Mouse (Mus musculus): ENCODE results near the gene Hist1h4c. TPM values are rescaled to one million over a fixed set of nuclear protein-coding genes. Genes with fewer than 3 reads are reported as not detected.
A peak's percentile ranks its signal among the peaks of the same experiment; 100 is the strongest.
"Not testable (repeated sequence)": the region's sequence is repeated elsewhere in the genome, so short reads cannot be mapped to it uniquely, and the experiment has no call there.

The Hist1h4c gene
- polyA plus RNA-seq, 1 experiment from 2014 or later, result 9.0 TPM

DNA sequence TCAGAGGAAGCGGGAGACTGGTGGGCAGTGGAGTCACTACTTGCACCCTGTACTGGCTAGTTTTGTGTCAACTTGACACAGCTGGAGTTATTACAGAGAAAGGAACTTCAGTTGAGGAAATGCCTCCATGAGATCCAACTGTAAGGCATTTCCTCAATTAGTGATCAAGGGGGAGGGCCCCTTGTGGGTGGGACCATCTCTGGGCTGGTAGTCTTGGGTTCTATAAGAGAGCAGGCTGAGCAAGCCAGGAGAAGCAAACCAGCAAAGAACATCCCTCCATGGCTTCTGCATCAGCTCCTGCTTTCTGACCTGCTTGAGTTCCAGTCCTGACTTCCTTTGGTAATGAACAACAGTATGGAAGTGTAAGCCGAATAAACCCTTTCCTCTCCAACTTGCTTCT, 4.5 kb upstream of the Hist1h4c start:
- H3K4me3 ChIP-seq; H3K4me2 ChIP-seq; H3K27ac ChIP-seq; ATAC-seq (ENCODE audit: insufficient number of reproducible peaks, insufficient read depth, low FRiP score, low TSS enrichment, low read depth); H3K9me3 ChIP-seq; H3K27me3 ChIP-seq; H3K36me3 ChIP-seq; H3K9ac ChIP-seq; H3K4me1 ChIP-seq: not testable (repeated sequence)
- WGBS, result 82% methylated on average over 2 of the region's 2 CpGs

DNA sequence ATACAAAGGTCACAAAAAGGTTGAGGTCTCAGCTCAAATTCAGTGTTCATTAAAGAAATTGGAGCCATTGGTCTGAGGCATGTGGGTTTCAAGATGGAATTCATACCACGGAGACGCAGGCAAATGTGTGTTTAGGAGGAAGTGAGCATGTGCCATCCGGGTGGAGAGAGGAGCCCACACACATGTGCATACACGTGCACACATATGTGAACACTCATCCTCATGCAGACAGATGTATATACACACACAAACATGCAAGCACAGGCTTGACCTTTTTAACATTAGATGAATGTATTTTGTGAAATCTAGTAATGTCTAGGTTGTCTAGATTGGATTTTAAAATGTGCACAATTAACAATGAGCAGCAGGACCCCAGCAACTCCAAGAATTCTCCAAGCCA, 4.0 kb upstream of the Hist1h4c start:
- H3K4me2 ChIP-seq, result no peak overlapping the region
- H3K36me3 ChIP-seq, result no peaks in the 10 kb centered on the region
- H3K9me3 ChIP-seq, result no peaks in the 10 kb centered on the region
- H3K9ac ChIP-seq, result no peak overlapping the region
- no peak overlapping the region for H3K4me3 ChIP-seq
- ATAC-seq (ENCODE audit: insufficient number of reproducible peaks, insufficient read depth, low FRiP score, low TSS enrichment, low read depth), result no peak
- WGBS, result 59% methylated on average over 4 of the region's 4 CpGs
- H3K27ac ChIP-seq, result no peak overlapping the region
- peaks cover 7% of the 10 kb centered on the region; the same call in 1 of the 2 replicates for H3K4me1 ChIP-seq
- H3K27me3 ChIP-seq, result no peaks in the 10 kb centered on the region

DNA sequence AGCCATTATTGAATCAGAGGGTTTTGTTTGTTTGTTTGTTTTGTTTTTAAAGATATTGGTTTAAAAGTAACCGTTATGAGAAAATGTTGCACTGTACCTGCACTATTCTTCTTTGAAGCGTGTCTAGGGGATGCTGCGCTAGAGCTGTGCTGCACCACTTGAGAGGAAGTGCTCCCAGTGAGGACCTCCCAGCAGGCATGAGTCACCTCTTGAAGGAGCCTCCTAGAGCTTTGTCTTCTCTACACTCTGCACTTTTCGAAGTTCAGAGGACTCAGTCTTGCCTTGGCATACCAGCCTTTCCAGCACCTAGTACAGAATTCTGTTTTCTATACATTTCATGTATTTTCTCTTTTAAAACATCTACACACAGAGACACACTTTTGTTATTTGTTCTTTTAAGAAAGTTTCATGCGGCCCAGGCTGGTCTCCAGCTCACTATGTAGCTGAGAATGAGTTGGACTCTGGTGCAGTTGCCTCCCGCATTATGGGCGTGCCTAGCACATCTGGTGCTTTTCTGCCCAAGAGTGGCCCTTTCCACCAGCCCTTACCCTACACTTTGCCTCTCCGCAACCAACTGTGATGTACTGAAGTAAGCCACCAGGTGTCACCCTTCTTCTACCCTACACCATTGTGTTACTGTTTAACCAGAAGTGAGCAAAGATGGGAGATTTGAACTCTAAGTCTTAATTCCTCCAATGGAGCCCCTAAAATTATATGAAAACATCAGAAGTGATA, 2.7 kb upstream of the Hist1h4c start:
- Histone ChIP-seq H3K9me3 (no peaks in the 10 kb centered on the region), H3K36me3 (no peaks in the 10 kb centered on the region), H3K9ac (0 out of 2 replicates have a peak overlapping the region, but pooled peaks have one; percentile 17), H3K27me3 (no peaks in the 10 kb centered on the region), H3K27ac (no peak overlapping the region), H3K4me1 (peaks cover 7% of the 10 kb centered on the region; the same call in 1 of the 2 replicates), H3K4me2 (no peak overlapping the region), H3K4me3 (no peak overlapping the region)
- 0 out of 2 replicates have a peak, but pooled peaks have one; percentile 64 for ATAC-seq (ENCODE audit: insufficient number of reproducible peaks, insufficient read depth, low FRiP score, low TSS enrichment, low read depth)
- WGBS, result 30% methylated on average over 8 of the region's 8 CpGs

DNA sequence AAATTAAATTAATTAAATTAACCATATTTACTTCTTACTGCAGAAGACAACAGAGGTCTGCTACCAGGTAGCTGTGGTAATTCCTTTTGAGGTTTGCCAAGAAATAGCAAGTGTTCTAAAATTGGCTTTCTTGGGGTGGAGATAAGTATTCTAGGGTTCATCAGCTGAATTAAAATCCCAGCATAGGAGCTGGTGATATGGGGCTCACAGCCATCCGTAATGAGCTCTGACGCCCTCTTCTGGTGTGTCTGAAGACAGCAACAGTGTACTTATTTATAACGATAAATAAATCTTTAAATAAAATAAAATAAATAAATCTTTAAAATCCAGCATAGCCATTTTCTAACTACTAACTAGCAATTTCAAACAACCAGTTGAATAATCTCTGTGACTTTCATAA, 1.5 kb upstream of the Hist1h4c start:
- no peak for ATAC-seq (ENCODE audit: insufficient number of reproducible peaks, insufficient read depth, low FRiP score, low TSS enrichment, low read depth)
- Histone ChIP-seq H3K4me2 (no peak overlapping the region), H3K9ac (no peak overlapping the region), H3K4me3 (no peak overlapping the region), H3K27me3 (no peaks in the 10 kb centered on the region), H3K9me3 (no peaks in the 10 kb centered on the region), H3K36me3 (no peaks in the 10 kb centered on the region), H3K4me1 (peaks cover 7% of the 10 kb centered on the region; the same call in 1 of the 2 replicates), H3K27ac (no peak overlapping the region)
- 65% methylated on average over 3 of the region's 3 CpGs for WGBS

DNA sequence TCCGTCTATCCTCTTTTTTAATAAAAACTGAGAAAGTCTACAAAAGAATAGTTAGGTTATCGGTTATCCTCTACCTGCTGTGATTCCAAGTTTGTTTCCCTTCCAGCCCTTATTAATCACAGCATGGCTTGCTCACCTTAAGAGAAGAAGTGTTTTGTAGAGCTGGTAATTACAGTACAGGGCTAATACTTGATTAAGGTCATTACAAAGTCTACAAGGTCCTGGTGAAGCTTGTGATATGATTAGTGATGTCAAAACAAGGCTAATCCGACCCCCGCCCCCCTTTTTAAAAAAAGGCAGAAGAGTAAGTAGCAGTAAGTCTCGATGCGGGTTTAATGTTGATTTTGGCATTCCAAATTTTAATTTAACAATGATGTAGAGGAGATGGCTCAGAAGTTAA, 742 bp upstream of the Hist1h4c start:
- WGBS, result 51% methylated on average over 6 of the region's 6 CpGs
- Histone ChIP-seq H3K9ac (0 out of 2 replicates have a peak overlapping the region, but pooled peaks have one; percentile 1), H3K9me3 (no peaks in the 10 kb centered on the region), H3K36me3 (no peaks in the 10 kb centered on the region), H3K27me3 (no peaks in the 10 kb centered on the region), H3K4me1 (peaks cover 7% of the 10 kb centered on the region; the same call in 1 of the 2 replicates), H3K4me2 (peak overlapping the region; percentile 71), H3K27ac (peak overlapping the region; percentile 89), H3K4me3 (no peak overlapping the region)
- no peak for ATAC-seq (ENCODE audit: insufficient number of reproducible peaks, insufficient read depth, low FRiP score, low TSS enrichment, low read depth)

DNA sequence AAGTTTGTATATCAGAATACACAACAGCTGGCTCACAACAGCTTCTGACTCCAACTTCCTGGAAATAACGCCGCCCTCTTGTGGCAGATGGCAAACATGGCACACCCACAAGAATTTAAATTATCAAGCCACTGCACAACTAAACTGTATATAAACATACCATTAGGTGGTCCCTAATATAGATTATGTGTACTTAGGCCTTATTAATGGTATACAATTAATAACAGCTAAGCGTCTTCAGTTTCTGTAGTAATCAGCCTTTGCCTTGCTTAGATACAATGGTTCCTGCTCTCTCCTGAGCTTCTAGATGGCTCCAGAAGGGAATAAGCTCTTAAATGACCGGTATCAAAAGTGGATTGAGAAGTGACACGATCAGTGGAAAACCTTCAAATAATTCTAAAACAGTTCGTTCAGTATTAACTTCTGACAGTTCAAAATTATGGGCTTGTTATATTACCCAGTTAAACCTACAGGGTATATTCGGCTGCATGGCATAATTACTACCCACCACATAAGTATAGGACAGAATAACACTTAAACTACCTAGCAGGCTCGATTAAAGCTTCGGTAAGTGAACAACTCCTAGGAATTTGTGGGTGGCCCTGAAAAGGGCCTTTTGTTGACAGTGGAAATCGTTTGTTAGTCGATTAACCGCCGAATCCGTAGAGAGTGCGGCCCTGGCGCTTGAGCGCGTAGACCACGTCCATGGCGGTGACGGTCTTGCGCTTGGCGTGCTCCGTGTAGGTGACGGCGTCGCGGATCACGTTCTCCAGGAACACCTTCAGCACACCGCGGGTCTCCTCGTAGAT, 559 bp downstream of the Hist1h4c start:
- Histone ChIP-seq H3K4me3 (peak overlapping the region; percentile 48), H3K9me3 (no peaks in the 10 kb centered on the region), H3K4me1 (peaks cover 7% of the 10 kb centered on the region; the same call in 1 of the 2 replicates), H3K27ac (peak overlapping the region; percentile 93), H3K36me3 (no peaks in the 10 kb centered on the region), H3K4me2 (peak overlapping the region; percentile 71), H3K9ac (peak overlapping the region; percentile 71), H3K27me3 (no peaks in the 10 kb centered on the region)
- ATAC-seq (ENCODE audit: insufficient number of reproducible peaks, insufficient read depth, low FRiP score, low TSS enrichment, low read depth), result no peak; the same call in none of the 2 replicates
- under 1% methylated on average over 23 of the region's 32 CpGs for WGBS

DNA sequence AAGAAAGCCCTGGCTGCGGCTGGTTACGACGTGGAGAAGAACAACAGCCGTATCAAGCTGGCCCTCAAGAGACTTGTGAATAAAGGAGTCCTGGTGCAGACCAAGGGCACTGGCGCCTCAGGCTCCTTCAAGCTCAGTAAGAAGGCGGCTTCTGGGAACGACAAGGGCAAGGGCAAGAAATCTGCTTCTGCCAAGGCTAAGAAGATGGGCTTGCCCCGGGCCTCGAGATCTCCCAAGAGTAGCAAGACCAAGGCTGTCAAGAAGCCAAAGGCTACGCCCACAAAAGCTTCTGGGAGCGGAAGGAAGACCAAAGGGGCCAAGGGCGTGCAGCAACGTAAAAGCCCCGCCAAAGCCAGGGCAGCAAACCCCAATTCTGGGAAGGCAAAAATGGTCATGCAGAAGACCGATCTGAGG, 2.2 kb downstream of the Hist1h4c start:
- H3K9ac ChIP-seq, result no peak overlapping the region
- H3K9me3 ChIP-seq, result no peaks in the 10 kb centered on the region
- WGBS, result 57% methylated on average over 15 of the region's 15 CpGs
- 0 out of 2 replicates have a peak overlapping the region, but pooled peaks have one; percentile 48 for H3K27ac ChIP-seq
- peaks cover 7% of the 10 kb centered on the region; the same call in 1 of the 2 replicates for H3K4me1 ChIP-seq
- no peak for ATAC-seq (ENCODE audit: insufficient number of reproducible peaks, insufficient read depth, low FRiP score, low TSS enrichment, low read depth)
- no peaks in the 10 kb centered on the region for H3K27me3 ChIP-seq
- H3K4me2 ChIP-seq, result peak overlapping the region; percentile 1; the same call in 1 of the 2 replicates
- no peaks in the 10 kb centered on the region for H3K36me3 ChIP-seq
- no peak overlapping the region for H3K4me3 ChIP-seq

DNA sequence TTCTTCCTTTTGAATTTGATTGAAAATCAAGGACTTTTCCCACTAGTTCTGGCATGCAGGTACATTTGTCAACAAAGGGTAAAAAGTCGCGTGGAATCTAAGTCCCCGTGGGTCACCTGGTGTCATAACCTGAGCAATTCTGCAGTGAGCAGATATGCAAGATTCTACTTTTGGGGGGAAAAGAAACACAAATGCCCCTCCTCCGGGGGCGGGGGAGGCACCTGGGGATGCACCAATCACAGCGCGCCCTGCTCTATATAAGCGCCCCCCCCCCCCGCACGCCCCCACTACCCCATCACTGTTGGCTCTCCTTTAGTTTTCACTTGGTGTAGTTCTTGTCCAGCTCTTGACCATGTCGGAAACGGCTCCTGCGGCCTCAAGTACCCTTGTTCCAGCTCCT, 2.7 kb downstream of the Hist1h4c start, which contains the start of gene Hist1h1t:
TSS of gene Hist1h1t (plus strand) at position 301 of the 400 bp plus-strand sequence.
- ATAC-seq (ENCODE audit: insufficient number of reproducible peaks, insufficient read depth, low FRiP score, low TSS enrichment, low read depth), result no peak
- Histone ChIP-seq H3K27me3 (no peaks in the 10 kb centered on the region), H3K4me3 (no peak within 1 kb of the TSS), H3K4me2 (peak within 1 kb of the TSS; percentile 1; the same call in 1 of the 2 replicates), H3K27ac (0 out of 2 replicates have a peak within 1 kb of the TSS, but pooled peaks have one; percentile 48), H3K9me3 (no peaks in the 10 kb centered on the region), H3K36me3 (no peaks in the 10 kb centered on the region), H3K4me1 (0 out of 2 replicates have a peak, but pooled peaks cover 4% of the 10 kb centered on the region), H3K9ac (no peak within 1 kb of the TSS)
- 54% methylated on average over 13 of the region's 13 CpGs for WGBS

DNA sequence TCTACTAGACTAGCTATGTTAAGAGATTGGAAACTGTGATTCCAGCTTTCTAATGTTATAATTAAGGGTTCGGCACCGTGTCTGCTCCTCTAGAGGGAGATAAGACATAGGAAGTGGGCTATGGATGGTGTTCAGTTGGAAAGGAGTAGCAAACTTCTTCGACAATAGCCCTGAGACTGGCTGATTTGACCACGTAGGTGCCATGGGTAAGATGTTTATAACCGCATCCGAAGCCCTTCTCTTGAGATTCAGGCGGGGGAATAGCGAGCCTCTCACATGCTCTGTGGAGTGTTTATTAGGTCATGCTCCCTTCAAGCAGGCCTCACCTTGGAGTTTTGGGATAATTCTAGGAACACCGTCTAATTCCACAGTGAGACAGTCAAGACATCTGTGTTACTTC, 3.3 kb downstream of the Hist1h4c start:
- Histone ChIP-seq H3K9me3 (no peaks in the 10 kb centered on the region), H3K4me3 (no peak overlapping the region), H3K27ac (no peak overlapping the region), H3K4me2 (no peak overlapping the region), H3K4me1 (0 out of 2 replicates have a peak, but pooled peaks cover 4% of the 10 kb centered on the region), H3K27me3 (no peaks in the 10 kb centered on the region), H3K9ac (no peak overlapping the region), H3K36me3 (no peaks in the 10 kb centered on the region)
- 91% methylated on average over 9 of the region's 9 CpGs for WGBS
- ATAC-seq (ENCODE audit: insufficient number of reproducible peaks, insufficient read depth, low FRiP score, low TSS enrichment, low read depth), result no peak

DNA sequence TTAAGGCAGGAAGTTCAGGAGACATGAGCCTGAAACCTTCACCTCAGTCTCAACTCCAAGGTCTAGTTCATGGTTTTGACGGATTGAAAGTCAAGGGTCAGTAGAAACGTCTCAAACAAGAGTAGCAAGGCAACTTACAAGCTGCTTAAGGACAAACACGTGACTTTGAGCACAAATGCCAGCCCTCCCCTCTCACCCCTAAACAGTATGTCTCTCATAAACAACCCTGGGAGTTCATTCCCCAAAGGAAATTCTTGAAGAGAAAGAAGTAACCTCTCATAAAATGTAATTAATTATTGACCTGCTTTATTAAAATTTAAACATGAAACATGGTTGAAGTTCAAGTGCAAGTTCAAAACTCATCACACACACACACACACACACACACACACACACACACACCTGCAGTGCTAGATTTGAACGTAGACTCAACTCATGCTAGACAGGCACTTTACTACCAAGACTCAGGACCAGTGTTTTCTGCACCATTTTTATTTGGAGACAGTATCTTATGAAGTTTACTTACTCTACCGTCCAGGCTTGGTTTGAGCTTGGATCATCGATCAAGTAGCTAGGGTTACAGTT, 4.3 kb downstream of the Hist1h4c start:
- ATAC-seq (ENCODE audit: insufficient number of reproducible peaks, insufficient read depth, low FRiP score, low TSS enrichment, low read depth), result no peak
- H3K27me3 ChIP-seq, result no peaks in the 10 kb centered on the region
- H3K27ac ChIP-seq, result no peak overlapping the region
- no peaks in the 10 kb centered on the region for H3K36me3 ChIP-seq
- H3K4me3 ChIP-seq, result no peak overlapping the region
- H3K9me3 ChIP-seq, result no peaks in the 10 kb centered on the region
- 0 out of 2 replicates have a peak, but pooled peaks cover under 1% of the 10 kb centered on the region for H3K4me1 ChIP-seq
- no peak overlapping the region for H3K4me2 ChIP-seq
- H3K9ac ChIP-seq, result no peak overlapping the region
- 78% methylated on average over 6 of the region's 6 CpGs for WGBS

DNA sequence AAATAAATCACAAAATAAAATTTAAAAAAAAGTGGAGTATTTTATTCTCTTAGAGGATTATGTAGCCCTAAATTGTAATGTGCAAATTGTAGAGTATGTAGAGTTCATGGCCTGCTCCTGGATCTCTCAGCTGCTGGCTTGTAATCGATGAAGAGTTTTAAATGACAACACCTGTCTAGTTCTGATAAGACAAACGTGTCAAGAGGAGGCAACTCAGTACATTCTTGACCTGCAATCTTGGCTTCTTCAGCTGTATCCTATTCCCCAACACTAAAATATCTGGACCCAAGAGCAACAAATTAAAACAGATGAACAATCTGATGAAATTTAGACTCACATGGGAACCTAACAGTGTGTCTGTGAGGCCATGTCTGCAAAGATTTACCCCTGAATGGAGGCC, 8.8 kb downstream of the Hist1h4c start:
- Histone ChIP-seq H3K4me2 (no peak overlapping the region), H3K9ac (no peak overlapping the region), H3K4me1 (peaks cover 10% of the 10 kb centered on the region; the same call in 1 of the 2 replicates), H3K36me3 (no peaks in the 10 kb centered on the region), H3K4me3 (no peak overlapping the region), H3K27me3 (no peaks in the 10 kb centered on the region), H3K27ac (no peak overlapping the region), H3K9me3 (no peaks in the 10 kb centered on the region)
- WGBS, result 69% methylated on average over 2 of the region's 2 CpGs
- no peak for ATAC-seq (ENCODE audit: insufficient number of reproducible peaks, insufficient read depth, low FRiP score, low TSS enrichment, low read depth)

Measured in embryonic facial prominence, embryonic 13.5 days (tissue).